Mouse (Mus musculus) embryonic facial prominence, embryonic 15.5 days (tissue): ENCODE results near the gene Zfp113. TPM values are rescaled to one million over a fixed set of nuclear protein-coding genes. Genes with fewer than 3 reads are reported as not detected.
A peak's percentile ranks its signal among the peaks of the same experiment; 100 is the strongest.

ENCODE experiments used
- ATAC-seq: fragments of 200-750 bp; cut with Nextera tagmentation; 2 replicates; pipeline ENCODE4 v1.8.0; 2017; ENCODE audit warnings: low read depth, moderate TSS enrichment; ENCODE audit not compliant: insufficient number of reproducible peaks, low FRiP score, low TSS enrichment
- H3K27ac ChIP-seq: fragments of 300-500 bp; sonication (generic); replicated peaks from 2 replicates; pipeline ENCODE4 v1.5.1; 2015; ENCODE audit warnings: mild to moderate bottlenecking, inconsistent platforms
- H3K27me3 ChIP-seq: fragments of 300-500 bp; sonication (generic); 2 replicates; pipeline ENCODE4 v1.6.1; 2015; ENCODE audit warnings: inconsistent platforms
- H3K36me3 ChIP-seq: fragments of 300-500 bp; sonication (generic); 2 replicates; pipeline ENCODE4 v1.6.1; 2015; ENCODE audit warnings: mild to moderate bottlenecking, inconsistent platforms
- H3K4me1 ChIP-seq: fragments of 300-500 bp; sonication (generic); 2 replicates; pipeline ENCODE4 v1.6.1; 2015; ENCODE audit warnings: inconsistent platforms
- H3K4me2 ChIP-seq: fragments of 300-500 bp; sonication (generic); replicated peaks from 2 replicates; pipeline ENCODE4 v1.6.1; 2015; ENCODE audit warnings: mild to moderate bottlenecking, inconsistent platforms
- H3K4me3 ChIP-seq: fragments of 300-500 bp; sonication (generic); replicated peaks from 2 replicates; pipeline ENCODE4 v1.5.1; 2015; ENCODE audit warnings: mild to moderate bottlenecking, inconsistent platforms
- H3K9ac ChIP-seq: fragments of 300-500 bp; sonication (generic); 2 replicates; pipeline ENCODE4 v1.6.1; 2015; ENCODE audit warnings: inconsistent platforms
- H3K9me3 ChIP-seq: fragments of 300-500 bp; sonication (generic); replicated peaks from 2 replicates; pipeline ENCODE4 v1.6.1; 2016; ENCODE audit warnings: inconsistent platforms
- WGBS: fragments of 180-500 bp; shearing (Covaris S2); methylation state at CpG from one replicate; pipeline ENCODE4 v1.1.7; 2015; 5-methylcytosine and 5-hydroxymethylcytosine counted together
- polyA plus RNA-seq: library from polyadenylated mRNA; unstranded; fragments of >200 nt; fragmentation: Nextera tagmentation; extraction: Ambion mirVana; gene quantifications from 2 replicates; pipeline ENCODE4 v1.2.1, GENCODE M21; 2015

The Zfp113 gene
- polyA plus RNA-seq, 1 experiment from 2014 or later = 17.4 TPM

DNA sequence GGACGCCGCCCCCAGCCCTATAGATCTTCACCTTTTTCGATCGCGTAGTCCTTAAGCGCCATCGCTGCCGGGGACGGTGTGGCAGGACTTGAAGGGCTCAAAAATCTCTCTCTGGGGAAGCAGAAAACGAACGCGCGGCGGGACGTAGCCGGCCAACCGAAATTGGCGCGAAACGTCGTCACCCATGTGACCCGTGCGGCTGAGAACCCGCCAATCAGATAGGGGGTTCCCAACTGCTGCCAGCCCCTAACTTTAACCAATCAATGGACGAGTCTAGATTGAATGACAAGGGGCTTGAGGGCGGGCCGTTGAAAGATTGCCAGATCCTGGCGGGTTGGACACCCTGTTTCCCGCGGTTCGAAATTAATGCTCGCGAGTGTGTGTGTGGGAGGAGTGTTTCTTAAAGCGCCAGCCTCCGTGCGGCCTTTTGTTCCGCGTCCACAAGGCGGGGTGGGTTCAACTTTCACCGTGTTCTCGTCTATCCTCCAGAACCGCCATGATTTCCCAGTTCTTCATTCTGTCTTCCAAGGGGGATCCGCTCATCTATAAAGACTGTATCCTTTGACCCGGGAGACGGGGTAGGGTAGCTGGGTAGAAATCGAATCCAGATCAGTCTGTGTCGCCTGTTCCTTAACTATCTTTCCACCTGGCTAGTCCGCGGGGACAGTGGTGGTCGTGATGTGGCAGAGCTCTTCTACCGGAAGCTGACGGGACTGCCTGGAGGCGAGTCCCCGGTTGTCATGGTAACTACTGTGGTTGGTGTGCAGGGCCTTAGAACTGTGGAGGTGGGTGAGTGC lies 16.3 kb upstream of the Zfp113 start, which contains the start of the genes Ap4m1 and Mcm7:
Gene Ap4m1 (plus strand): TSS at position 308 of the 797 bp plus-strand sequence.
Gene Mcm7 (minus strand): TSS at position 728 of the 797 bp plus-strand sequence.
- peaks cover 28% of the 10 kb centered on the region for H3K4me1 ChIP-seq
- no peaks in the 10 kb centered on the region for H3K27me3 ChIP-seq
- H3K4me3 ChIP-seq = peak within 1 kb of the TSS; percentile 74
- H3K4me2 ChIP-seq = peak within 1 kb of the TSS; percentile 91
- H3K36me3 ChIP-seq = peaks cover 49% of the 10 kb centered on the region
- WGBS = under 1% methylated on average over 54 of the region's 54 CpGs
- H3K9ac ChIP-seq = peak within 1 kb of the TSS; percentile 51
- no peaks in the 10 kb centered on the region for H3K9me3 ChIP-seq
- peak within 1 kb of the TSS; percentile 91 for H3K27ac ChIP-seq
- ATAC-seq = peak; percentile 94

DNA sequence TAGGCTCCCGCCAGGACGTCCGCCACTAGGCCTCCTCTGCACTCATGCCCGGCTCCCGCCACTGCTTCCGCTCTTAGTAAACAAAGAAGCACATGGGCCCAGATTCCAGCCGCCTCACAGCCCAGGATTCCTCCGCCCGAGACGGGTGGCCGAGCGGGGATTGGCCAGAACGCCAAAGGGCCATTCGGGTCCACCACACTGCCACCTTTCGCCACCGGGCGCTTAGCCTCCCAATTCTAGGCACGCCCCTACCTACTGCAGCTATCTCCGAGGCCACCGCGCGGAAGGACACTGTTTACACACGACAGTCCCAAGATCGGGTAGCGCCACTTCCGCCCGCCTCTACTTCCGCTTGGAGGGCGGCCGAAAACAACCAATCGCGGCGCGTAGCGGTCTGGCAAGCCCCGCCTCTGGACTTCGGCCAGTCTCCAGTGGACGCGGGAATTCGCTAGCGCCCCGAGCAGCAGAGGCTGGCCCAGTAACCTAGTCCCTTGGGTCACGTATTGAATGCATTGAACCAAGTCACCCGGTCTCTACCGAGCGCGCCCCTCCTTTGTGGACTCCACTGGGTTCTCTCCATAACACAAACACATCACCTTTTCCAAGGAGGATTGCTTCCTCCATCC lies 15.5 kb upstream of the Zfp113 start:
- peak; percentile 86 for ATAC-seq
- H3K36me3 ChIP-seq = peaks cover 51% of the 10 kb centered on the region
- under 1% methylated on average over 47 of the region's 47 CpGs for WGBS
- H3K27me3 ChIP-seq = no peaks in the 10 kb centered on the region
- peak overlapping the region; percentile 91 for H3K4me2 ChIP-seq
- peak overlapping the region; percentile 91 for H3K27ac ChIP-seq
- peak overlapping the region; percentile 74 for H3K4me3 ChIP-seq
- peak overlapping the region; percentile 51 for H3K9ac ChIP-seq
- no peaks in the 10 kb centered on the region for H3K9me3 ChIP-seq
- H3K4me1 ChIP-seq = peaks cover 28% of the 10 kb centered on the region

DNA sequence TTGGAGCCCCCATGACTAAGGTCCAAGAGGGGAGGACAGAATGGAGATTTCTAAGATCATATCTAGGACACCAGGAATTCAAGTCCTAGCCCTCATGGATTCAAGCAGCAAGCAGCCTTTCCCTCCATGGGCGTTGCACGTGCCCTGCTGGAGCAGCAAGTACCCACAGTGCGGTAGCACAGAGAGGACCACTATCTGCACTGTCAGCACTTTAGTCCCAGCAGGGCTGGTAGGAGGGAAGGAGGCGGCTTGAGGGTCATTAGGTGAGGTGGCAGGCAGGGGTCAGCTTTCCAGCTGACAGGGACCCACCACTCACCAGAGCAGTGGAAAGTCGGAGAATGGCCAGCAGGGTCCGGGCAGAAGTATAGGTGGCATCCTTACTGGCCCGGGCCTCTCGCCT lies 10.1 kb upstream of the Zfp113 start:
- H3K36me3 ChIP-seq = peaks cover 67% of the 10 kb centered on the region
- ATAC-seq = no peak
- H3K4me2 ChIP-seq = no peak overlapping the region
- no peak overlapping the region for H3K4me3 ChIP-seq
- no peaks in the 10 kb centered on the region for H3K27me3 ChIP-seq
- peaks cover 20% of the 10 kb centered on the region for H3K4me1 ChIP-seq
- no peak overlapping the region for H3K27ac ChIP-seq
- H3K9me3 ChIP-seq = no peaks in the 10 kb centered on the region
- WGBS = 77% methylated on average over 8 of the region's 8 CpGs
- H3K9ac ChIP-seq = no peak overlapping the region

DNA sequence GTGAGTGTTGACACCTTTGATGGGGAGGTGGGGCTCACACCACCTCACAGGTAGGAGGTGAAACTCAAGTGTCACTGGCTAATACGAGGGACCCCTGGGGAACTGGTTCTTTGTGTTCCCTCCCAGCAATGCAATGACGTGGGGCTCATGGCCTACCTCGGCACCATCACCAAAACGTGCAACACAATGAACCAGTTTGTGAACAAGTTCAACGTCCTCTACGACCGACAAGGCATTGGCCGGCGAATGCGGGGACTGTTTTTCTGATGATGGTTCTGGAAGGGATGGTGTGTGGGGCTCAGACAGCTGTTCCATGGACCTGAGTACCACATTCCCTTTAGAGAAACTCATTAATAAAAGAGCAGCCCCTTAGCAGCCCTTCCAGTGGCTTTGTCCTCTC lies 8.1 kb upstream of the Zfp113 start:
- H3K9me3 ChIP-seq = no peaks in the 10 kb centered on the region
- no peak overlapping the region for H3K4me3 ChIP-seq
- no peak overlapping the region for H3K27ac ChIP-seq
- peaks cover 10% of the 10 kb centered on the region for H3K4me1 ChIP-seq
- WGBS = 68% methylated on average over 10 of the region's 10 CpGs
- H3K36me3 ChIP-seq = peaks cover 65% of the 10 kb centered on the region
- H3K27me3 ChIP-seq = no peaks in the 10 kb centered on the region
- no peak overlapping the region for H3K9ac ChIP-seq
- H3K4me2 ChIP-seq = no peak overlapping the region
- no peak for ATAC-seq

DNA sequence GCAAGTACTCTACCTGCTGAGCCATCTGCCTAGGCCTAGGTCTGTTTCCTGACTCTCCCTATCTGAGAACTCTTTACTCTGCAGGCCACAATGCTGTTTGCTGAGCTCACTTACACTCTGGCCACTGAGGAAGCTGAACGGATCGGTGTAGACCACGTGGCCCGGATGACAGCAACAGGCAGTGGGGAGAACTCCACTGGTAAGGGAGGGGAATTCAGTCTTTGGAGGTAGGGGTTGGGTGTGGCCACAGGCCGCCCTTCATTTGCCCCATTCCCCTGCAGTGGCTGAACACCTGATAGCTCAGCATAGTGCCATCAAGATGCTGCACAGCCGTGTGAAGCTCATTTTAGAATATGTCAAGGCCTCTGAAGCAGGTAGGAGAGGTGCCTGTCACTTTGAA lies 7.5 kb upstream of the Zfp113 start:
- Histone ChIP-seq H3K9ac (no peak overlapping the region), H3K27ac (no peak overlapping the region), H3K4me1 (peaks cover 10% of the 10 kb centered on the region), H3K27me3 (no peaks in the 10 kb centered on the region), H3K9me3 (no peaks in the 10 kb centered on the region), H3K4me3 (no peak overlapping the region), H3K4me2 (no peak overlapping the region), H3K36me3 (peaks cover 59% of the 10 kb centered on the region)
- ATAC-seq = no peak
- 59% methylated on average over 6 of the region's 6 CpGs for WGBS

DNA sequence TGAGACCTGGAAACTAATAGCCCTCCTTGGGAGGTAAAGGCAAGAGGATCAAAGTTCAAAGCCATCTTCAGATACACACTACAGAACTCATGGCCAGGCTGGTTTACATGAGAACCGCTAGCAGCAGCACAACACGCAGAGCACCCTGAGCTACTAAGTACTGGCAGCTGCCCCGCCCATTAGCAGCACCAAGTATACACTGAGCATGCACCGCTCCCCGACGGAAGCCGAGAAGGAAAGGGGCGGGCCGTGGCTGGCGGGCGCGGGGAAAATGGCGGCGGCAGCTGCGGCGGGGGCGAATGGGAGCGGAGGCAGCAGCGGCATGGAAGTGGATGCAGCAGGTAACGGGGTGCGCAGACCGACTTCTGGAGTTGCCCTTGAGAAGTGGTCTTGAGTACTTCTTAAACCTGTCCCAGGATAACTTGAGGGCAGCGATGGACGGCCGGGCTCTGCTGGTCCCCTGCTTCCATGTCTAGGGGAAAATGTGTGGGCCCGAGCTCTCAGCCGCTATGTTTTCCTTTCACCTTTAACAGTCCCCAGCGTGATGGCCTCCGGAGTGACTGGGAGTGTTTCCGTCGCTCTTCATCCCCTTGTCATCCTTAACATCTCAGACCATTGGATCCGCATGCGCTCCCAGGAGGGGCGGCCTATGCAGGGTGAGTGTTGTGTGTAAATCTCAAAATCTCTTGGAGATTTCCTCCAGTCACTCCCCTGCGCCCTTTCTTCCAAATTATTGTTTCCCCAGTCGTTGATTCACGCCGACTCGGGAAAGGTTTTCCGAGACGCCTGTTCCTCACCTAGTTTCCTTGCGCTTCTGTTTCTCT lies 5.5 kb upstream of the Zfp113 start, which contains the start of gene Cops6:
Gene Cops6 (plus strand): TSS at position 230 of the 824 bp plus-strand sequence.
- peak; percentile 93 for ATAC-seq
- under 1% methylated on average over 42 of the region's 42 CpGs for WGBS
- H3K9ac ChIP-seq = peak within 1 kb of the TSS; percentile 80

DNA sequence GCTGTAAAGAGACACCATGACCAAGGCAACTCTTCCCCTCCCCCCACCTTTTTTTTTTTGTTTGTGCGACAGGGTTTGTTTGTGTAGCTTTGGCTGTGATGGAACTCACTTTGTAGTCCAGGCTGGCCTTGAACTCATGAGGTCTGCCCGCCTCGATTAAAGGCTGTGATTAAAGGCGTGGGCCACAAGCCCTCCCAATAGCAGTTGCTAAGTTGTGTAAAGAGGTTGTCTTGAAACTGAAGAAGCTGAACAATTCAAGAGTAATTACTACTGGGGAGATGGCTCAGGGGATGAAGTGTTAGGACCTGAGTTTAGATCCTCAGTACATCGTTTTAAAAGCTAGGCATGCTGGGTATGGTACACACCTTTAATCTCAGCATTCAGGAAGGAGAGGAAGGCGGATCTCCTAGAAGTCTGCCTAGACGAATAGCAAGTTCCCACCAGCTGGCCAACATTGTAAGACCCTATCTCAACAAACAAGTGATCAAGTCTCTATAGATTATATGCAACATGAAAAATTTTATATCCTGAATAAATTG lies 4.7 kb upstream of the Zfp113 start:
- Histone ChIP-seq H3K27me3 (no peaks in the 10 kb centered on the region), H3K4me1 (peaks cover 10% of the 10 kb centered on the region), H3K9me3 (no peaks in the 10 kb centered on the region), H3K9ac (peak overlapping the region; percentile 80; the same call in 1 of the 2 replicates), H3K36me3 (peaks cover 32% of the 10 kb centered on the region), H3K4me3 (peak overlapping the region; percentile 82), H3K4me2 (peak overlapping the region; percentile 67), H3K27ac (peak overlapping the region; percentile 77; the same call in 1 of the 2 replicates)
- 64% methylated on average over 7 of the region's 7 CpGs for WGBS
- no peak for ATAC-seq

More for the DNA sequence above, 5.5 kb upstream of the Zfp113 start, which contains the start of gene Cops6:
- peak within 1 kb of the TSS; percentile 82 for H3K4me3 ChIP-seq
- no peaks in the 10 kb centered on the region for H3K9me3 ChIP-seq
- H3K4me2 ChIP-seq = peak within 1 kb of the TSS; percentile 67
- peak within 1 kb of the TSS; percentile 77 for H3K27ac ChIP-seq
- peaks cover 10% of the 10 kb centered on the region for H3K4me1 ChIP-seq
- H3K27me3 ChIP-seq = no peaks in the 10 kb centered on the region
- H3K36me3 ChIP-seq = peaks cover 40% of the 10 kb centered on the region

DNA sequence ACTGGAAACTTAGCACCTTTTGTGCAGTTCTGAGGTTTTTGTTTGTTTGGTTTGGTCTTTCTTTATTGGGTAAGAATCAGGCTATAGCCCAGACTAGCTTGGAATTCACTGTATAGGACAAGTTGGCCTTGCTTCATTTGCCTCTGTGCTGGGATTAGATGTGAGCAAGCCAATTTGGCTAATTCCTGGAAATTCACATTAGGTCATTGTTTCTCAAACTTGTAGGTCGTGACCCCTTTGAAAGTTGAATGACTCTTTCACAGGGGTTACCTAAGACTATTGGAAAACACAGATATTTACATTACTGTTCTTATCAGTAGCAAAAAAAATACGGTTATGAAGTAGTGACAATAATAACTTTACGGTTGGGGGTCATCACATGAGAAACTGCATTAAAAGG lies 1.2 kb downstream of the Zfp113 start:
- H3K27me3 ChIP-seq = no peaks in the 10 kb centered on the region
- no peaks in the 10 kb centered on the region for H3K9me3 ChIP-seq
- H3K27ac ChIP-seq = no peak overlapping the region
- H3K9ac ChIP-seq = no peak overlapping the region
- H3K4me3 ChIP-seq = peak overlapping the region; percentile 82
- no peak for ATAC-seq
- no peaks in the 10 kb centered on the region; the same call in 1 of the 2 replicates for H3K4me1 ChIP-seq
- peak overlapping the region; percentile 59 for H3K4me2 ChIP-seq
- H3K36me3 ChIP-seq = peaks cover 25% of the 10 kb centered on the region
- WGBS = 88% methylated on average over 3 of the region's 3 CpGs

DNA sequence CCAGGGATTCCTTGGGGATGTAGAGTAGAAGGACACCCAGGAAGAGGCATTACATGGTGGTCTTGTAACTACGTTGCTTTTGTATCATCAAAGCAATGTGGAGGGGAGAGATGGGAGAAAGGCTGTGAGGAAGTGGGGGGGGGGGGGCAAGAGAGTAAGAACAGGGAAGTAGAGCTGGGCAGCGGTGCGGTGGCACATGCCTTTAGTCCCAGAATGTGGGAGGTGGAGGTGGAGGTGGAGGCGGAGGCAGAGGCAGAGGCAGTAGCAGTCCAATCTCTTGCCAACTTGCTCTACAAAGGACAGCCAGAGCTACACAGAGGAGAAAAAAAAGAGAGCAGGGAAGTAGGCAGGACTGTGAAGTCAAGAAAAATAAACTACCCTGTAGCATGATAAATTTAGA lies 17.0 kb downstream of the Zfp113 start:
- ATAC-seq = no peak
- Histone ChIP-seq H3K9me3 (no peaks in the 10 kb centered on the region), H3K27ac (no peak overlapping the region), H3K4me3 (no peak overlapping the region), H3K36me3 (peaks cover 32% of the 10 kb centered on the region), H3K9ac (no peak overlapping the region), H3K4me1 (no peaks in the 10 kb centered on the region; the same call in 1 of the 2 replicates), H3K4me2 (no peak overlapping the region), H3K27me3 (no peaks in the 10 kb centered on the region)
- 80% methylated on average over 4 of the region's 4 CpGs for WGBS

DNA sequence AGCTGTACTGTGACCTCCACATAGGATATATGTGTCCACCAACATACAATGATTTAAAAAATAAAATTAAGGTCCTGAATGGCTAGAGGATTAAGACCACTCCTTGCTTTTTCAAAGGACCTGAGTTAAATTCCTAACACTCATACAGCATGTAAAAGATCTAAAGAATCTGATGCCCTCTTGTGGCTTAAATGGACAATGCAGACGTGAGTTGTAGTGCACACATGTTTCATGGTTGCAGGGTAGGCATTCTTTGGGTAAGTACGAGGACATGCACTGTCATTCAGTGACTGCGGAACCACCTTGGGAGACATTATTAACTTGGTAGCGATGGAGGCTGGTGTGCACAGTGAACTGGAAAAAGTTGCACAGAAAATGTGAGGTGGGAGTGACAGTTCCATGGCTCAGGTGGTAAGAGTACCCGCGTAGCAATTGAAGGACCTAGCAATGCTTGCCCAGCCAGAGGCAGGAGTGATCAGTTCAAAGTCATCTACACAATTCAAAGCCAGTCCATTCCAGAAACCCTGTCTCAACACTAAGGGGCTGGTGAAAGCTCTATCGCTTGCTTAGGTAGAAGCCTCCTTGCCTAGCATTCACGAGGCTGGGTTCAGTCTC lies 17.5 kb downstream of the Zfp113 start:
- H3K36me3 ChIP-seq = peaks cover 32% of the 10 kb centered on the region
- no peaks in the 10 kb centered on the region for H3K27me3 ChIP-seq
- H3K9ac ChIP-seq = no peak overlapping the region
- H3K4me3 ChIP-seq = no peak overlapping the region
- no peaks in the 10 kb centered on the region; the same call in 1 of the 2 replicates for H3K4me1 ChIP-seq
- 63% methylated on average over 8 of the region's 8 CpGs for WGBS
- ATAC-seq = no peak
- no peaks in the 10 kb centered on the region for H3K9me3 ChIP-seq
- no peak overlapping the region for H3K4me2 ChIP-seq
- no peak overlapping the region for H3K27ac ChIP-seq
